Mouse (Mus musculus): ENCODE measurements around the gene Ffar2.

Ffar2 gene

GRCm38 (mm10) chr7:30821532-30821931, 2.0 kb downstream of the Ffar2 start:
- no peak for DNase-seq (ENCODE audit: low read depth, low spot score)

DNA sequence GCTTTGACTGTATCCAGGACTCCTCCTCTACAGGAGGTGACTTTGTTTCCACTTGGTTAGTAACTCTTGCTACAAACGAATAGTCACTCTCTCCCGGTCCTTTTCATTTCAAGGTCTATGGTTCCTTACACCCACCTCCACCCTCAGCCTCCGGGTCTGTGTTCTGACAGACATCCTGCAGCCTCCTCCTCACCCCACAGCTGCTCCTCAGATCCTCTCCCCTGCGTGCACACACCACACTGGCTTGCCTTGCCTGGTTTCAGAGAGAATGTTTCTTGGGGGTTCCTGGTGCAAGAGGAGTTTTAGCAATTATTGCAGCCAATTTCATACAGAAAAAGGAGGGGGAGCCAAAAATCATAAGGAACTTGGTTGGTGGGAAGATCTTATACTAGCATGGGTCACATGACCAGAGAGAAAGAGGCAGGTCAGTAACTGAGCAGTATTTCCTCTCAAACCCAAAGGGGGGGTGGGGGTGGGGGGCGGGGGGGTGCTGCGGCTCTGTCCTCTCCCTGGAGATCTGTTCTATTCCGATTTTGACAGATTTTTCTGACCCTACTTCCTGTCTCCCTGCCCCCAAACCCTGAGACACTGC, 2.6 kb downstream of the Ffar2 start:
- DNase-seq (ENCODE audit: low read depth, low spot score) = no peak

- DNase-seq (ENCODE audit: low read depth, low spot score) = no peak
Measured at GRCm38 (mm10) chr7:30820131-30820530, 3.4 kb downstream of the Ffar2 start.

- DNase-seq (ENCODE audit: low read depth, low spot score) = no peak
Measured at GRCm38 (mm10) chr7:30812291-30812807, 11.2 kb downstream of the Ffar2 start.

DNA sequence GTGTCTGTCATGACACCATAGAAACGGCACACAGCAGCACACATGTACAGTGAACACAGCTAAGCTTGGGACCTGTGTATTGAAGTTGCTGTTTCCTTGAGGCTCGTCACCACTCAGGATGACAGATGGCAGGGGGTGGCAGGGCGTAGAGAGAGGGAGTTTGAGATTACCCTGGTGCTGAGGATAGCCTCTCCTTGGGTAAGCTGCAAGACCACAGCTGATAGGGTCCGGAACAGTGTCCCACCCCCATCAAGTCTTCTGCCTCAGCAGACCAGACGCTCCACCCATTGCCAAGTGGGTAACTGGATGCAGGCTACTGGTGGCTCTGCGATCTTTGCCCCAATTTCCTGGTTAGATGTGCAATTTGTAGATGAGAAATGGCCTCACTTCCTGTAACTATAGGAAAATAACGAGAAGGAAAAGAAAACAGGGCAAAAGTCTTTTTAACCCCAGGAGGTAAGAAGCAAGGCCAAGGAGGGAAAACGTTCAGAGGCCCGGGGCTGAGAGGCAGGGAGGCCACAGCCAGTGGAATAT, 11.8 kb downstream of the Ffar2 start:
- no peak for DNase-seq (ENCODE audit: low read depth, low spot score)

DNA sequence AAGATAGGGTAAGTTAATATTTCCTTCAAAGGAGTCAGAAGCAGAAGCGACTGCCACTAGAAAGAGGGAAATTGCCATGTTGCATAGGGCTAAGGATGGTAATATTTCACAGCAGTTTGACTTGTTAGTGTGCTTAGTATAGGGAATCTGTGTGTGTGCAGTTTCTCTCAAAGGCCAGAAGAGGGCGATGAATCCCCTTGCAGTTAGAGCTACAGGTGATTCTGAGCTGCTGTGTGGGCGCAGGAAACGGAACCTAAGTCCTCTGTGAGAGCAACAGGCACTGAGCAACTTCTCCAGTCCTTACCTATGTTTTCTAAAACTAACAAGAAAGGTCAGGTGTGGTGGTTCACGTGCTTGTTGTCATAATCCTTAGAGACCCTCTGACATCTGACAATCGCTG, 13.3 kb downstream of the Ffar2 start:
- DNase-seq (ENCODE audit: low read depth, low spot score) = no peak

DNA sequence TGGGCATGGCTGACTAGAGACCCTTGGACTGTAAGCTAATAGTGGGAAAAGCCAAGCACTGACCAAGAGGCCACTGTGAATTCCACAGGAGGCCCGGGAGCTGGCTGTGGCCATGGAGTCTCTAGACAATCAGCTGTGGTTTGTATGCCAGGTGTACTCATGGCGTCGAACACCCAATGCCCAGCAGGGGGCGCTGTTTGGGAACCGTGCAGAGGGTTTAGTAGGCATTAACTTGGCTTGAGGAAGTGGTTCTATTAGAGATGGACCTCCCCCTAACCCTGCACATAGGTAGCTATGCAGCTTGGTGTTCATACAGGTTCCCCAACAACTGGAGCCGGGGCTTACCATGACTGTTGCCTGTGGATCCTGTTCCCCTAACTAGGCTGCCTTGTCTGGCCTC, 17.7 kb downstream of the Ffar2 start:
- DNase-seq (ENCODE audit: low read depth, low spot score) = no peak

DNA sequence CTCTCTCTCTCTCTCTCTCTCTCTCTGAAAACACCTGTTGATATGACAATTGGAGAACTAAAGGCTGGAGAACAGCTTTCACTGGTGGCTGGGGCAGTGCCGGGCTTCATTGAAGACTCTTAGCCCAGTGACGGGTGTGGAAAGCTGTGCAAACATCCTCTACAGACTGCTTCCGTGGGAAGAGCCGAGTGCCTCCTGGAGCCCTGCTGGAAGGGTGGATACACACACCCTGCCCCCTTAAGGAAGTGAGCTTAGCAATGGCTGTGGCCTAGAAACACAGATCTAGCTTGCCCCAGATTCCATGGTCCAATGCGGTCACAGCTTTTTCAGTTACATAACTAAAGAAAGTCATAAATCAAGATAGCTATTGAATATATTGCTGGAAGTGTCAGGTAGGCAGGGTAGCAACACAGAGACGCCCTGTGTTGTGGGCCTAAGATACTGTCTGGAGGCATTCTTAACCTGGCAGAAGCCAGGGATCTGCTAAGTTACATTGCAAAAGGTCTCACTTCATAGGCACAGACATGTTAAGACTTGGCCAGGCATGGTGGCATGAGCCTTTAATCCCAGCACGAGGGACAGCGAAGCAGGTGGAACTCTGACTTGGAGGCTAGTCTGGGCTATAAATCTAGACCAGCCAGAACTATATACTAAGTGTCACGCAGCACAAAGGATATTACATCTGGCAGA, 19.4 kb downstream of the Ffar2 start:
- no peak for DNase-seq (ENCODE audit: low read depth, low spot score)

DNA sequence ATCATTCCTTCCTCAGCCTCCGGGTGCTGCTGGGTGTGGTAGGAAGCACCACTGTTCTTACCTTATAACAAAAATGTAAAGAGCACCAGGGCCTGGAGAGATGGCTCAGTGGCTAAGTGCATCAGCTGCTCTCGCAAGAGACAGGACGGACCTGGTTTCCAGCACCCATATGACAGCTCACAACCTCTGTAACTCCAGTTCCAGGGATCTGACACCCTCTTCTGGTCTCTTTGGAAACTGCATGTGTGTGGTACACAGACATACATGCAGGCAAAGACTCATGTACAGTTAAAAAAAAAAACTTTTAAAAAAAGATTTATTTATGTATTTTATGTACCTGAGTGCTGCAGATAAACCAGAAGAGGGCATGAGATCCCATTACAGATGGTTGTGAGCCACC, 20.3 kb downstream of the Ffar2 start:
- no peak for DNase-seq (ENCODE audit: low read depth, low spot score)

GRCm38 (mm10) chr7:30800653-30801052, 22.9 kb downstream of the Ffar2 start:
- DNase-seq (ENCODE audit: low read depth, low spot score) = no peak

DNA sequence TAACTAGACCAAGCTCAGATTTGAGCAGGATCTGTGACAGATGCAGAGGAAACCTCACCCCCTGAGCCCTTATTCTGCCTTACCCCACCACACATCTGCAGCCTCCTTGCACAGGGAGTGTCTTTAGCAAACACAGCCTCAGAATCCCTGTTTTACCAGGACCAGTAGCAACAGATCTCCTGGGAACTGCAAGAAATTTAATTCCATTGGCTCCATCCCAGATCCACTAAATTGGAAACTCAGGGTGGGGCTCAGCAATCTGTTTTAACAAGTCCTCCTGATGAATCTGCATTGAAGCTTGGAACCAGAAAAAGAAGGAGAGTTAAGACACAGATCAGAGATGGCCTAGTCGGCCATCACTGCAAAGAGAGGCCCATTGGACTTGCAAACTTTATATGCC, 26.8 kb downstream of the Ffar2 start:
- DNase-seq (ENCODE audit: low read depth, low spot score) = no peak

- DNase-seq (ENCODE audit: low read depth, low spot score) = no peak
Measured at GRCm38 (mm10) chr7:30794921-30795320, 28.7 kb downstream of the Ffar2 start.

DNA sequence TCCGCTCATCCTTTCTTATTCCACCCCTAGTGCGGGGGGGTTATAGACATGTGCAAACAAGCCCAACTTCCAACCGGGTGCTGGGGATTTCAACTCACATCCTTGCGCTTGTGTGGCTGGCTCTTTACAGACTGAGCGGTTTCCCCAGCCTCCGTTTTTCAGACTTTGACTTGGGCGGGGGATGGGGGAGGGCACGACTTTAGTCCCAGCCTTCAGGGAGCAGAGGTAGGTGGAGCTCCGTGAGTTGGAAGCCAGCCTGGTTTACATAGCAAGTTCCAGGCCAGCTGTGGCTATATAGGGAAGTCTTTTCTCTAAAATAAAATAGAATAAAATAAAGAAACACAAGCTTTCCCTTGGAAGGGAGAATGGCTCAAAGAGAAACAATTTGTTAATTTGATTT, 31.7 kb downstream of the Ffar2 start:
- DNase-seq (ENCODE audit: low read depth, low spot score) = no peak

GRCm38 (mm10) chr7:30790141-30790540, 33.4 kb downstream of the Ffar2 start:
- no peak for DNase-seq (ENCODE audit: low read depth, low spot score)

- DNase-seq (ENCODE audit: low read depth, low spot score) = no peak
Measured at GRCm38 (mm10) chr7:30787377-30788022, 36.1 kb downstream of the Ffar2 start, which contains the start of gene Krtdap. Gene Krtdap, plus strand, starts transcription at chr7:30787896.

GRCm38 (mm10) chr7:30785721-30786546, 37.6 kb downstream of the Ffar2 start:
- no peak for DNase-seq (ENCODE audit: low read depth, low spot score)

GRCm38 (mm10) chr7:30785154-30785553, 38.4 kb downstream of the Ffar2 start:
- no peak for DNase-seq (ENCODE audit: low read depth, low spot score)

DNA sequence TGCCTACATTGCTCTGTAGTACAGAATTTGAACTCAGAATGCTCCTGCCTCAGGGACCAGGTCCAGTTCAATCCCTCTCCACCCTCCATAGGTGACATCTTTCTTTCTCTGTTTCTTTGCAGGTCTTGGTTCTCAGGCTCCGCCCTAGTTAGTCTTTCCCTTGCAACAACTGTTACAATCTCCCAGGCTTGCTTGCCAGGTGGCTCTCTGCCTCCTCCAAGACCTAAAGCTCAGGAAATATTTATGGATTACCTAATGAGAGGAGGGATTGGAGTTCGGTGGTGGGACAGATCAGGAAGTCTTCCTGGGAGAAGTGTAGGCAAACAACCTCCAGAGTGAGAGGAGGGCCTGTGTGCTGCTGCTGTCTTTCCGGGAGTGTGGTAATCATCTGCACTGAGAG, 40.9 kb downstream of the Ffar2 start:
- no peak for DNase-seq (ENCODE audit: low read depth, low spot score)

- no peak for DNase-seq (ENCODE audit: low read depth, low spot score)
Measured at GRCm38 (mm10) chr7:30781792-30782191, 41.8 kb downstream of the Ffar2 start.

GRCm38 (mm10) chr7:30777911-30778310, 45.7 kb downstream of the Ffar2 start:
- no peak for DNase-seq (ENCODE audit: low read depth, low spot score)

DNA sequence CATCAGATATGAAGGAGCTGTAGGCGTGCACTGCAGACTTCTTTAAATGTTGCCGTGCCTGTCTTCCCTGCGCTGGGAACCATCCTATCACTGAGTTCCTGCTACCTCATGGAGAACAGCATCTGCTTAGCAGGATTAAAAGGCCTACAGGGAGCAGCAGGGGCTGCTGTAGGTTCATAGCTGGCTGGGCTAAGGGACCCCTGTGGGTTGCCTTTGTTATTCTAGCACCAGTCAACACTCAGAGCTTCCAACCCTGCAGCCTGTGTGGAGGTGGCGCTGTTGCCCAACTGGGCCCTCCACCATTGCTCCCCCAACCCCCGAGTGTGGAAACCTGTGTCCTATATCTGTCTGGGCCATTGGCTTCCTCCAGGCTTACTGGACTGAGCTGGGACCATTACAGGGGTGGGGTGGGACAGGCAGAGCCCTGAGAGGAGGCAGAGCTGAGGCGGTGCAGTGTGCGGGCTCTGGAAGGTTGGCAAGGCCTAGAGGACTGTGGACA, 46.4 kb downstream of the Ffar2 start:
- no peak for DNase-seq (ENCODE audit: low read depth, low spot score)

DNA sequence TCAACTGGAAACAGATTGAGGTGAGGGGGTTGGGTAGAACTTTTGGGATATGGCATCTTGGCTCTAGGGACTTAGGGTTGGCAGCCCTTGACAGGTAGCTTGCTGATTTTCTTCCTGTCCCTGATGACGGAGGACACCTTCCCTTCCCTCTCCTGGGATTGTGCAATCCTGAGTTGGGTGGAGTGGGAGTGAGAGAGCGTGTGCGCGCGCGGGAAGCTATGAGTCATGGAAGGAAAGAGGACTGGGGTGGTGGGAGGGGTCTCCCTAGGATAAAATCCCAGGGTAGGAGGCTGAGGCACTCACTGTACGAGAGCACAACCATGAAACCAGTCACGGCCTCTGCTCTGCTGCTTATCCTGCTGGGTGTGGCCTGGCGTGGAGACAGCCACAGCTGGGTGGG, 47.5 kb downstream of the Ffar2 start:
- no peak for DNase-seq (ENCODE audit: low read depth, low spot score)
